Mouse (Mus musculus): ENCODE data around the gene Lmtk2. TPM values are rescaled to one million over a fixed set of nuclear protein-coding genes. Genes with fewer than 3 reads are reported as not detected.

Gene Lmtk2
- polyA plus RNA-seq, 1 experiment from 2014 or later, result 10.8 TPM

GRCm38 (mm10) chr5:144206069-144206468 is 105.8 kb downstream of the Lmtk2 start:
- no peaks in the 10 kb centered on the region for H3K4me1 ChIP-seq (ENCODE audit: control insufficient read depth, insufficient read depth, low read length)
- H3K9me3 ChIP-seq (ENCODE audit: control insufficient read depth, low read length), result no peaks in the 10 kb centered on the region
- H3K27me3 ChIP-seq (ENCODE audit: control insufficient read depth, insufficient read depth, low read length), result no peaks in the 10 kb centered on the region
- no peak overlapping the region for H3K9ac ChIP-seq (replicated peaks; ENCODE audit: low read depth, low read length)
- WGBS, result 91% methylated on average over 15 of the region's 15 CpGs
- no peak overlapping the region for H3K27ac ChIP-seq (ENCODE audit: low read depth, low read length)
- H3K4me3 ChIP-seq (ENCODE audit: low read depth, low read length), result no peak overlapping the region
- no peak overlapping the region for H3K4me2 ChIP-seq (ENCODE audit: low read depth, low read length)
- no peak for ATAC-seq (ENCODE audit: low read depth)
- H3K36me3 ChIP-seq (ENCODE audit: control insufficient read depth, insufficient read depth, low read length), result peaks cover 53% of the 10 kb centered on the region

GRCm38 (mm10) chr5:144207478-144207877 is 107.2 kb downstream of the Lmtk2 start:
- no peak overlapping the region for H3K27ac ChIP-seq (ENCODE audit: low read depth, low read length)
- H3K4me1 ChIP-seq (ENCODE audit: control insufficient read depth, insufficient read depth, low read length), result no peaks in the 10 kb centered on the region
- 47% methylated on average over 11 of the region's 11 CpGs for WGBS
- H3K9ac ChIP-seq (replicated peaks; ENCODE audit: low read depth, low read length), result no peak overlapping the region
- no peak overlapping the region for H3K4me3 ChIP-seq (ENCODE audit: low read depth, low read length)
- H3K27me3 ChIP-seq (ENCODE audit: control insufficient read depth, insufficient read depth, low read length), result no peaks in the 10 kb centered on the region
- no peak overlapping the region for H3K4me2 ChIP-seq (ENCODE audit: low read depth, low read length)
- ATAC-seq (ENCODE audit: low read depth), result no peak
- no peaks in the 10 kb centered on the region for H3K9me3 ChIP-seq (ENCODE audit: control insufficient read depth, low read length)
- H3K36me3 ChIP-seq (ENCODE audit: control insufficient read depth, insufficient read depth, low read length), result peaks cover 55% of the 10 kb centered on the region

- Histone ChIP-seq H3K4me3 (ENCODE audit: low read depth, low read length) (no peak overlapping the region), H3K27ac (ENCODE audit: low read depth, low read length) (no peak overlapping the region), H3K36me3 (ENCODE audit: control insufficient read depth, insufficient read depth, low read length) (peaks cover 25% of the 10 kb centered on the region), H3K4me1 (ENCODE audit: control insufficient read depth, insufficient read depth, low read length) (no peaks in the 10 kb centered on the region), H3K27me3 (ENCODE audit: control insufficient read depth, insufficient read depth, low read length) (no peaks in the 10 kb centered on the region), H3K4me2 (ENCODE audit: low read depth, low read length) (no peak overlapping the region), H3K9ac (replicated peaks; ENCODE audit: low read depth, low read length) (no peak overlapping the region), H3K9me3 (ENCODE audit: control insufficient read depth, low read length) (no peaks in the 10 kb centered on the region)
- WGBS, result 37% methylated on average over 7 of the region's 7 CpGs
- ATAC-seq (ENCODE audit: low read depth), result no peak
Measured at GRCm38 (mm10) chr5:144214453-144214852, 114.2 kb downstream of the Lmtk2 start.

- 95% methylated on average over 2 of the region's 2 CpGs for WGBS
Measured at GRCm38 (mm10) chr5:144215992-144216391, 115.8 kb downstream of the Lmtk2 start.

GRCm38 (mm10) chr5:144218061-144218460 is 117.8 kb downstream of the Lmtk2 start:
- H3K27me3 ChIP-seq (ENCODE audit: control insufficient read depth, insufficient read depth, low read length), result no peaks in the 10 kb centered on the region
- H3K9me3 ChIP-seq (ENCODE audit: control insufficient read depth, low read length), result no peaks in the 10 kb centered on the region
- no peak for ATAC-seq (ENCODE audit: low read depth)
- no peak overlapping the region for H3K9ac ChIP-seq (replicated peaks; ENCODE audit: low read depth, low read length)
- WGBS, result 93% methylated on average over 7 of the region's 7 CpGs
- H3K4me2 ChIP-seq (ENCODE audit: low read depth, low read length), result no peak overlapping the region
- H3K4me3 ChIP-seq (ENCODE audit: low read depth, low read length), result no peak overlapping the region
- peaks cover 9% of the 10 kb centered on the region; the same call in 1 of the 2 replicates for H3K4me1 ChIP-seq (ENCODE audit: control insufficient read depth, insufficient read depth, low read length)
- no peak overlapping the region for H3K27ac ChIP-seq (ENCODE audit: low read depth, low read length)
- H3K36me3 ChIP-seq (ENCODE audit: control insufficient read depth, insufficient read depth, low read length), result peaks cover 15% of the 10 kb centered on the region

More at GRCm38 (mm10) chr5:144215992-144216391, 115.8 kb downstream of the Lmtk2 start:
- H3K4me1 ChIP-seq (ENCODE audit: control insufficient read depth, insufficient read depth, low read length), result no peaks in the 10 kb centered on the region
- H3K27ac ChIP-seq (ENCODE audit: low read depth, low read length), result no peak overlapping the region
- no peak overlapping the region for H3K9ac ChIP-seq (replicated peaks; ENCODE audit: low read depth, low read length)
- peaks cover 19% of the 10 kb centered on the region for H3K36me3 ChIP-seq (ENCODE audit: control insufficient read depth, insufficient read depth, low read length)
- no peak for ATAC-seq (ENCODE audit: low read depth)
- no peak overlapping the region for H3K4me2 ChIP-seq (ENCODE audit: low read depth, low read length)
- H3K9me3 ChIP-seq (ENCODE audit: control insufficient read depth, low read length), result no peaks in the 10 kb centered on the region
- H3K4me3 ChIP-seq (ENCODE audit: low read depth, low read length), result no peak overlapping the region
- H3K27me3 ChIP-seq (ENCODE audit: control insufficient read depth, insufficient read depth, low read length), result no peaks in the 10 kb centered on the region

GRCm38 (mm10) chr5:144219306-144219705 is 119.1 kb downstream of the Lmtk2 start:
- H3K27ac ChIP-seq (ENCODE audit: low read depth, low read length), result no peak overlapping the region

GRCm38 (mm10) chr5:144219936-144220335 is 119.7 kb downstream of the Lmtk2 start:
- Histone ChIP-seq H3K4me2 (ENCODE audit: low read depth, low read length) (no peak overlapping the region), H3K27ac (ENCODE audit: low read depth, low read length) (no peak overlapping the region), H3K9ac (replicated peaks; ENCODE audit: low read depth, low read length) (no peak overlapping the region), H3K4me1 (ENCODE audit: control insufficient read depth, insufficient read depth, low read length) (peaks cover 14% of the 10 kb centered on the region), H3K4me3 (ENCODE audit: low read depth, low read length) (no peak overlapping the region), H3K9me3 (ENCODE audit: control insufficient read depth, low read length) (no peaks in the 10 kb centered on the region), H3K27me3 (ENCODE audit: control insufficient read depth, insufficient read depth, low read length) (no peaks in the 10 kb centered on the region), H3K36me3 (ENCODE audit: control insufficient read depth, insufficient read depth, low read length) (0 out of 2 replicates have a peak, but pooled peaks cover 7% of the 10 kb centered on the region)
- WGBS, result 94% methylated on average over 5 of the region's 5 CpGs
- ATAC-seq (ENCODE audit: low read depth), result no peak

More at GRCm38 (mm10) chr5:144219306-144219705, 119.1 kb downstream of the Lmtk2 start:
- H3K4me3 ChIP-seq (ENCODE audit: low read depth, low read length), result no peak overlapping the region
- peaks cover 12% of the 10 kb centered on the region for H3K4me1 ChIP-seq (ENCODE audit: control insufficient read depth, insufficient read depth, low read length)
- H3K36me3 ChIP-seq (ENCODE audit: control insufficient read depth, insufficient read depth, low read length), result 0 out of 2 replicates have a peak, but pooled peaks cover 7% of the 10 kb centered on the region
- 74% methylated on average over 12 of the region's 12 CpGs for whole genome bisulfite sequencing
- no peak overlapping the region for H3K9ac ChIP-seq (replicated peaks; ENCODE audit: low read depth, low read length)
- H3K9me3 ChIP-seq (ENCODE audit: control insufficient read depth, low read length), result no peaks in the 10 kb centered on the region
- no peak overlapping the region for H3K4me2 ChIP-seq (ENCODE audit: low read depth, low read length)
- no peaks in the 10 kb centered on the region for H3K27me3 ChIP-seq (ENCODE audit: control insufficient read depth, insufficient read depth, low read length)
- ATAC-seq (ENCODE audit: low read depth), result no peak

GRCm38 (mm10) chr5:144221305-144221704 is 121.1 kb downstream of the Lmtk2 start:
- H3K9ac ChIP-seq (replicated peaks; ENCODE audit: low read depth, low read length), result no peak overlapping the region
- no peak overlapping the region for H3K4me2 ChIP-seq (ENCODE audit: low read depth, low read length)
- no peak overlapping the region for H3K27ac ChIP-seq (ENCODE audit: low read depth, low read length)
- WGBS, result 69% methylated on average over 4 of the region's 4 CpGs
- no peaks in the 10 kb centered on the region for H3K27me3 ChIP-seq (ENCODE audit: control insufficient read depth, insufficient read depth, low read length)
- no peak for ATAC-seq (ENCODE audit: low read depth)
- 0 out of 2 replicates have a peak, but pooled peaks cover 1% of the 10 kb centered on the region for H3K36me3 ChIP-seq (ENCODE audit: control insufficient read depth, insufficient read depth, low read length)
- H3K4me3 ChIP-seq (ENCODE audit: low read depth, low read length), result no peak overlapping the region
- peaks cover 14% of the 10 kb centered on the region for H3K4me1 ChIP-seq (ENCODE audit: control insufficient read depth, insufficient read depth, low read length)
- no peaks in the 10 kb centered on the region for H3K9me3 ChIP-seq (ENCODE audit: control insufficient read depth, low read length)

- peak overlapping the region; percentile 45 for H3K27ac ChIP-seq (ENCODE audit: low read depth, low read length)
- no peaks in the 10 kb centered on the region for H3K9me3 ChIP-seq (ENCODE audit: control insufficient read depth, low read length)
- H3K4me1 ChIP-seq (ENCODE audit: control insufficient read depth, insufficient read depth, low read length), result peaks cover 14% of the 10 kb centered on the region
- H3K4me2 ChIP-seq (ENCODE audit: low read depth, low read length), result peak overlapping the region; percentile 83
- no peaks in the 10 kb centered on the region for H3K27me3 ChIP-seq (ENCODE audit: control insufficient read depth, insufficient read depth, low read length)
- no peaks in the 10 kb centered on the region for H3K36me3 ChIP-seq (ENCODE audit: control insufficient read depth, insufficient read depth, low read length)
- 5% methylated on average over 25 of the region's 25 CpGs for WGBS
- peak overlapping the region; percentile 44 for H3K4me3 ChIP-seq (ENCODE audit: low read depth, low read length)
- peak; percentile 74; the same call in 1 of the 2 replicates for ATAC-seq (ENCODE audit: low read depth)
- H3K9ac ChIP-seq (replicated peaks; ENCODE audit: low read depth, low read length), result peak overlapping the region; percentile 56
Measured at GRCm38 (mm10) chr5:144222811-144223502, 122.7 kb downstream of the Lmtk2 start.

Measured in neural tube, embryonic 14.5 days (tissue).